Mouse (Mus musculus) adrenal gland, postnatal 14 days (tissue): ENCODE data around the gene Olfr26. TPM values are rescaled to one million over a fixed set of nuclear protein-coding genes. Genes with fewer than 3 reads are reported as not detected.
"Not testable (repeated sequence)": the region's sequence is repeated elsewhere in the genome, so short reads cannot be mapped to it uniquely, and the experiment has no call there.

Source experiments
- DNase-seq: peaks from one replicate; pipeline ENCODE4 v3.0.0; 2021; ENCODE audit warnings: mixed read lengths
- long read RNA-seq, 2 experiments: library from polyadenylated mRNA; stranded (forward); transcript quantifications; one replicate each; pipeline ENCODE4 v2.0.0; 2021
- total RNA-seq: library from RNA; stranded (reverse); gene quantifications from 2 replicates; pipeline ENCODE4 v1.2.3, GENCODE M21; 2021

Olfr26 gene
- not detected in 2 replicates for total RNA-seq
- long read RNA-seq, experiment 1 = 0 reads
- long read RNA-seq, experiment 2 = 0 reads

- no peak for DNase-seq
Measured at GRCm38 (mm10) chr9:38854760-38855159, at the start of gene Olfr26. Olfr26 (plus strand) TSS chr9:38855060.

DNA sequence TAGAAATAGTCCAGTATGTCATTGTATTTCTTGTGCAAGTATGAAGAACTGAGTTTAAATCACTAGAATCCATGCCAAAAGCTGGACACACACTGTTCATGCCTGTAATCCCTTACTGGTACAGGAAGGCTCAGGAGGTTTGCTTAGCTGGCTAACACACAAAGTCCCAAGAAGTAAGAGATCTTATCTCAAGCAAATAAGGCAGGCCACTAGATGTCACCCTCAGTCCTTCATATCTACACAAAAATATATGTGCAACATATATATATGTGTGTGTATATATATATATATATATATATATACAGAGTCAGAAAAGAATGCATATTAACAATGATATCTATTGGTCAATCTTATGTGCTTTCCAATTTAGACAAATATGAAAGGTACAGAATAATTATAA is 49.2 kb upstream of the Olfr26 start:
- DNase-seq = no peak

- no peak for DNase-seq
Measured at GRCm38 (mm10) chr9:38814314-38814713, 40.5 kb upstream of the Olfr26 start, which contains the start of gene Olfr922. Olfr922 (plus strand) TSS chr9:38814614.

DNA sequence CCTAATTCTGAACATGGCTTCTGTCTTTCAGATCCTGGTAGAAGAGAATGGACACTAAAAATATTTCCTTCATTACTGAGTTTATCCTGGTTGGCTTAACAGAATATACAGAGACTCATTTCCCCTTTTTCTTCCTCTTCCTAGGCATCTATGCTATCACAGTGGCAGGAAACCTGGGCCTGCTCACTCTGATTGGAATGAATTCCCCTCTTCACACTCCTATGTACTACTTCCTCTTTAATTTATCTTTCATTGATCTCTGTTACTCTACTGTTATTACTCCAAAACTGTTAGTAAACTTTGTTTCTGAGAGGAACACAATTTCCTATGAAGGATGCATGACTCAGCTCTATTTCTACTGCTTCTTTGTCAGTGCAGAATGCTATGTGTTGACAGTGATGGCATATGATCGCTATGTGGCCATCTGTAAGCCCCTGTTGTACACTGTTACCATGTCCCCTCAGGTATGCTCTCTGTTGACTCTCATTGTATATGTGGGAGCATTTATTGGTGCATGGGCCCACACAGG is 39.3 kb upstream of the Olfr26 start:
- no peak for DNase-seq

- no peak for DNase-seq
Measured at GRCm38 (mm10) chr9:38826245-38826644, 28.6 kb upstream of the Olfr26 start, which contains the start of gene Olfr923. Olfr923 (plus strand) TSS chr9:38826545.

GRCm38 (mm10) chr9:38833027-38833426 is 21.8 kb upstream of the Olfr26 start:
- no peak for DNase-seq

GRCm38 (mm10) chr9:38844149-38844548 is 10.7 kb upstream of the Olfr26 start, which contains the start of gene Olfr924:
Olfr924 (plus strand) TSS chr9:38844449.
- no peak for DNase-seq

GRCm38 (mm10) chr9:38874880-38875279 is 20.0 kb downstream of the Olfr26 start:
- DNase-seq = not testable (repeated sequence)

- no peak for DNase-seq
Measured at GRCm38 (mm10) chr9:38876826-38877225, 22.0 kb downstream of the Olfr26 start, which contains the start of gene Olfr926. Olfr926 (plus strand) TSS chr9:38877126.

Other genes starting within 250 kb of the Olfr26 start
- gene Olfr914, start 250.0 kb upstream of the Olfr26 start, total RNA-seq = not detected in 2 replicates
- gene Olfr916, start 195.2 kb upstream of the Olfr26 start, total RNA-seq = not detected in 2 replicates
- gene Olfr917, start 189.2 kb upstream of the Olfr26 start, total RNA-seq = not detected in 2 replicates
- not detected in 2 replicates for gene Olfr918, start 180.5 kb upstream of the Olfr26 start, total RNA-seq
- gene Olfr919, start 151.4 kb upstream of the Olfr26 start, total RNA-seq = not detected in 2 replicates
- gene Vwa5a, start 136.8 kb upstream of the Olfr26 start, total RNA-seq = 35.2 and 35.3 TPM in 2 replicates
- gene Olfr920, start 102.8 kb upstream of the Olfr26 start, total RNA-seq = 0.11 and 0.26 TPM in 2 replicates
- gene Olfr921, start 82.0 kb upstream of the Olfr26 start, total RNA-seq = not detected in 2 replicates
- not detected in 2 replicates for gene Olfr922, start 40.4 kb upstream of the Olfr26 start, total RNA-seq
- gene Olfr923, start 28.5 kb upstream of the Olfr26 start, total RNA-seq = not detected in 2 replicates
- gene Olfr924, start 10.6 kb upstream of the Olfr26 start, total RNA-seq = not detected in 2 replicates
- gene Olfr926, start 22.1 kb downstream of the Olfr26 start, total RNA-seq = not detected in 2 replicates
- not detected in 2 replicates for gene Olfr930, start 74.7 kb downstream of the Olfr26 start, total RNA-seq
- gene Olfr933, start 117.3 kb downstream of the Olfr26 start, total RNA-seq = 0.19 and 0.38 TPM in 2 replicates
- not detected in 2 replicates for gene Olfr934, start 133.3 kb downstream of the Olfr26 start, total RNA-seq
- not detected in 2 replicates for gene Olfr935, start 144.6 kb downstream of the Olfr26 start, total RNA-seq
- not detected in 2 replicates for gene Olfr146, start 168.3 kb downstream of the Olfr26 start, total RNA-seq
- not detected in 2 replicates for gene Olfr937, start 209.9 kb downstream of the Olfr26 start, total RNA-seq
- gene Olfr938, start 223.8 kb downstream of the Olfr26 start, total RNA-seq = not detected in 2 replicates